Mouse (Mus musculus) CH12F3 (cell line): ENCODE measurements around the gene Mgat5.

Source experiments
- in situ Hi-C: fragments of 300-500 bp; cut with MboI; formaldehyde crosslinking; loops from 2 replicates; pipeline ENCODE4 v1.14.3; 2020; ENCODE audit warnings: low sequenced_read_pairs

The Mgat5 gene

GRCm38 (mm10) chr1:127303791-127304190 is 99.0 kb downstream of the Mgat5 start:
- in situ Hi-C loops: no loop called here

GRCm38 (mm10) chr1:127304281-127304680 is 99.5 kb downstream of the Mgat5 start:
- in situ Hi-C loops: no loop called here

GRCm38 (mm10) chr1:127305582-127305981 is 100.8 kb downstream of the Mgat5 start:
- in situ Hi-C loops: no loop called here

- in situ Hi-C loops: no loop called here
Observed at GRCm38 (mm10) chr1:127306024-127306771, 101.4 kb downstream of the Mgat5 start.

- in situ Hi-C loops: no loop called here
Observed at GRCm38 (mm10) chr1:127307361-127307760, 102.5 kb downstream of the Mgat5 start.

GRCm38 (mm10) chr1:127308207-127308725 is 103.5 kb downstream of the Mgat5 start:
- in situ Hi-C loops: no loop called here

- in situ Hi-C loops: no loop called here
Observed at GRCm38 (mm10) chr1:127308989-127309701, 104.3 kb downstream of the Mgat5 start.

- in situ Hi-C loops: no loop called here
Observed at GRCm38 (mm10) chr1:127310011-127310410, 105.2 kb downstream of the Mgat5 start.

- in situ Hi-C loops: no loop called here
Observed at GRCm38 (mm10) chr1:127310703-127311102, 105.9 kb downstream of the Mgat5 start.

GRCm38 (mm10) chr1:127313652-127314350 is 109.0 kb downstream of the Mgat5 start:
- in situ Hi-C loops: no loop called here

GRCm38 (mm10) chr1:127315763-127316627 is 111.2 kb downstream of the Mgat5 start:
- in situ Hi-C loops: no loop called here

GRCm38 (mm10) chr1:127316651-127317050 is 111.8 kb downstream of the Mgat5 start:
- in situ Hi-C loops: no loop called here

GRCm38 (mm10) chr1:127317541-127317940 is 112.7 kb downstream of the Mgat5 start:
- in situ Hi-C loops: no loop called here

- in situ Hi-C loops: no loop called here
Observed at GRCm38 (mm10) chr1:127318486-127318885, 113.7 kb downstream of the Mgat5 start.

- in situ Hi-C loops: no loop called here
Observed at GRCm38 (mm10) chr1:127319768-127320167, 115.0 kb downstream of the Mgat5 start.

GRCm38 (mm10) chr1:127320956-127321355 is 116.1 kb downstream of the Mgat5 start:
- in situ Hi-C loops: no loop called here

- in situ Hi-C loops: no loop called here
Observed at GRCm38 (mm10) chr1:127321638-127322037, 116.8 kb downstream of the Mgat5 start.

- in situ Hi-C loops: no loop called here
Observed at GRCm38 (mm10) chr1:127322169-127322805, 117.5 kb downstream of the Mgat5 start.

GRCm38 (mm10) chr1:127325601-127326198 is 120.9 kb downstream of the Mgat5 start:
- in situ Hi-C loops: no loop called here

GRCm38 (mm10) chr1:127327773-127328172 is 123.0 kb downstream of the Mgat5 start:
- in situ Hi-C loops: no loop called here
